Mouse (Mus musculus): ENCODE results near the gene Setd2. TPM values are rescaled to one million over a fixed set of nuclear protein-coding genes. Genes with fewer than 3 reads are reported as not detected.

The Setd2 gene
- total RNA-seq (2014; rRNA removed) (31.7 and 36.5 TPM in 2 replicates), polyA plus RNA-seq (2012; rRNA removed) (15.7 and 20.1 TPM in 2 replicates)

- Histone ChIP-seq H3K36me3 (ENCODE audit: control insufficient read depth, insufficient read depth, low read length) (no peaks in the 10 kb centered on the region), H3K27ac (replicated peaks; ENCODE audit: insufficient read depth, low read depth, low read length) (peak within 1 kb of the TSS; percentile 95), H3K9ac (ENCODE audit: low read depth, low read length) (peak within 1 kb of the TSS; percentile 99), H3K27me3 (ENCODE audit: control insufficient read depth, insufficient read depth, low read length) (no peaks in the 10 kb centered on the region), H3K4me3 (ENCODE audit: insufficient read depth, low read depth, low read length) (peak within 1 kb of the TSS; percentile 81), H3K79me2 (ENCODE audit: control insufficient read depth, insufficient read depth, low read length) (peaks cover 30% of the 10 kb centered on the region; the same call in 1 of the 2 replicates), H3K4me1 (ENCODE audit: control insufficient read depth, insufficient read depth, low read length) (peaks cover 17% of the 10 kb centered on the region)
- peak; percentile 52 for DNase-seq (ENCODE audit: extremely low read depth, low read depth, low spot score)
- no peak for TF ChIP-seq POLR2A (IDR thresholded peaks at IDR 0.05; ENCODE audit: extremely low read depth, insufficient read depth, low read length)
- TF ChIP-seq CTCF (IDR thresholded peaks at IDR 0.05; ENCODE audit: low read depth, low read length), result no peak
- WGBS, result under 1% methylated on average over 96 of the region's 109 CpGs
These were observed at the start of gene Setd2 for GRCm38 (mm10) chr9:110532538-110533291. Gene Setd2, plus strand, starts transcription at chr9:110532597.

- no peaks in the 10 kb centered on the region for H3K79me2 ChIP-seq (ENCODE audit: control insufficient read depth, insufficient read depth, low read length)
- no peak for DNase-seq (ENCODE audit: extremely low read depth, low read depth, low spot score)
- H3K27ac ChIP-seq (replicated peaks; ENCODE audit: insufficient read depth, low read depth, low read length), result no peak overlapping the region
- no peaks in the 10 kb centered on the region for H3K27me3 ChIP-seq (ENCODE audit: control insufficient read depth, insufficient read depth, low read length)
- H3K9ac ChIP-seq (ENCODE audit: low read depth, low read length), result no peak overlapping the region
- no peaks in the 10 kb centered on the region for H3K36me3 ChIP-seq (ENCODE audit: control insufficient read depth, insufficient read depth, low read length)
- no peaks in the 10 kb centered on the region for H3K4me1 ChIP-seq (ENCODE audit: control insufficient read depth, insufficient read depth, low read length)
- WGBS, result 72% methylated on average over 4 of the region's 4 CpGs
- TF ChIP-seq POLR2A (IDR thresholded peaks at IDR 0.05; ENCODE audit: extremely low read depth, insufficient read depth, low read length), result no peak
- no peak for TF ChIP-seq CTCF (IDR thresholded peaks at IDR 0.05; ENCODE audit: low read depth, low read length)
- no peak overlapping the region for H3K4me3 ChIP-seq (ENCODE audit: insufficient read depth, low read depth, low read length)
These were observed 43.6 kb upstream of the Setd2 start for GRCm38 (mm10) chr9:110488841-110489240.

GRCm38 (mm10) chr9:110490913-110491312, 41.5 kb upstream of the Setd2 start:
- H3K9ac ChIP-seq (ENCODE audit: low read depth, low read length), result no peak overlapping the region
- H3K27ac ChIP-seq (replicated peaks; ENCODE audit: insufficient read depth, low read depth, low read length), result no peak overlapping the region
- H3K4me1 ChIP-seq (ENCODE audit: control insufficient read depth, insufficient read depth, low read length), result no peaks in the 10 kb centered on the region
- H3K79me2 ChIP-seq (ENCODE audit: control insufficient read depth, insufficient read depth, low read length), result no peaks in the 10 kb centered on the region
- DNase-seq (ENCODE audit: extremely low read depth, low read depth, low spot score), result no peak
- 63% methylated on average over 5 of the region's 5 CpGs for WGBS
- no peaks in the 10 kb centered on the region for H3K36me3 ChIP-seq (ENCODE audit: control insufficient read depth, insufficient read depth, low read length)
- no peaks in the 10 kb centered on the region for H3K27me3 ChIP-seq (ENCODE audit: control insufficient read depth, insufficient read depth, low read length)
- no peak overlapping the region for H3K4me3 ChIP-seq (ENCODE audit: insufficient read depth, low read depth, low read length)
- TF ChIP-seq CTCF (IDR thresholded peaks at IDR 0.05; ENCODE audit: low read depth, low read length) (peak; percentile 50; the same call in 1 of the 2 replicates), POLR2A (IDR thresholded peaks at IDR 0.05; ENCODE audit: extremely low read depth, insufficient read depth, low read length) (no peak)

GRCm38 (mm10) chr9:110525737-110526136, 6.7 kb upstream of the Setd2 start:
- TF ChIP-seq CTCF (IDR thresholded peaks at IDR 0.05; ENCODE audit: low read depth, low read length), result no peak
- no peak for TF ChIP-seq POLR2A (IDR thresholded peaks at IDR 0.05; ENCODE audit: extremely low read depth, insufficient read depth, low read length)
- WGBS, result 29% methylated on average over 2 of the region's 2 CpGs
- DNase-seq (ENCODE audit: extremely low read depth, low read depth, low spot score), result peak; percentile 27

GRCm38 (mm10) chr9:110529002-110529737, 3.2 kb upstream of the Setd2 start:
- DNase-seq (ENCODE audit: extremely low read depth, low read depth, low spot score), result no peak

More at GRCm38 (mm10) chr9:110525737-110526136, 6.7 kb upstream of the Setd2 start:
- Histone ChIP-seq H3K4me1 (ENCODE audit: control insufficient read depth, insufficient read depth, low read length) (no peaks in the 10 kb centered on the region), H3K27ac (replicated peaks; ENCODE audit: insufficient read depth, low read depth, low read length) (no peak overlapping the region), H3K4me3 (ENCODE audit: insufficient read depth, low read depth, low read length) (no peak overlapping the region), H3K79me2 (ENCODE audit: control insufficient read depth, insufficient read depth, low read length) (no peaks in the 10 kb centered on the region; the same call in 1 of the 2 replicates), H3K27me3 (ENCODE audit: control insufficient read depth, insufficient read depth, low read length) (no peaks in the 10 kb centered on the region), H3K9ac (ENCODE audit: low read depth, low read length) (no peak overlapping the region), H3K36me3 (ENCODE audit: control insufficient read depth, insufficient read depth, low read length) (no peaks in the 10 kb centered on the region)

More at GRCm38 (mm10) chr9:110529002-110529737, 3.2 kb upstream of the Setd2 start:
- WGBS, result 80% methylated on average over 9 of the region's 9 CpGs
- Histone ChIP-seq H3K4me1 (ENCODE audit: control insufficient read depth, insufficient read depth, low read length) (peaks cover 8% of the 10 kb centered on the region), H3K4me3 (ENCODE audit: insufficient read depth, low read depth, low read length) (no peak overlapping the region), H3K9ac (ENCODE audit: low read depth, low read length) (no peak overlapping the region), H3K27ac (replicated peaks; ENCODE audit: insufficient read depth, low read depth, low read length) (no peak overlapping the region), H3K36me3 (ENCODE audit: control insufficient read depth, insufficient read depth, low read length) (no peaks in the 10 kb centered on the region), H3K27me3 (ENCODE audit: control insufficient read depth, insufficient read depth, low read length) (no peaks in the 10 kb centered on the region), H3K79me2 (ENCODE audit: control insufficient read depth, insufficient read depth, low read length) (peaks cover 4% of the 10 kb centered on the region; the same call in 1 of the 2 replicates)
- no peak for TF ChIP-seq CTCF (IDR thresholded peaks at IDR 0.05; ENCODE audit: low read depth, low read length)
- TF ChIP-seq POLR2A (IDR thresholded peaks at IDR 0.05; ENCODE audit: extremely low read depth, insufficient read depth, low read length), result no peak
